Comparison of ENCODE assay signal across 9 mouse cellular contexts in genomic region chrX:48433527-48433899, GRCm38 (mm10). TPM values are rescaled to one million over a fixed set of nuclear protein-coding genes. Genes with fewer than 3 reads are reported as not detected.
A peak's percentile ranks its signal among the peaks of the same experiment; 100 is the strongest.
DNase-seq lines count a peak whose midpoint lies in the region; ATAC-seq and TF ChIP-seq lines count a peak whose summit lies in the region.
"Had no signal": no experiment of that assay in that cellular context is flagged by ENCODE, and none has a peak within 500 bp of the region (broad histone marks: within the 10 kb centered on the region; RNA-seq: fewer than 3 reads in every experiment).

No protein-coding gene starts in this region.

- no peak overlapping the region for H3K9ac ChIP-seq in ES-Bruce4 (ENCODE audit: low read depth, poor library complexity, severe bottlenecking)
- no peak overlapping the region for H3K9ac ChIP-seq in liver, embryonic 15.5 days
- H3K9ac ChIP-seq: hindbrain, embryonic 14.5 days; neural tube, embryonic 12.5 days had no signal

- TF ChIP-seq CTCF in ES-Bruce4 (IDR thresholded peaks at IDR 0.05; ENCODE audit: low read depth, low read length), result no peak
- no peak for TF ChIP-seq CTCF in spleen, adult 2 months (IDR thresholded peaks at IDR 0.05; ENCODE audit: extremely low read depth, insufficient read depth, insufficient read length, insufficient replicate concordance)

- H3K4me3 ChIP-seq in ES-Bruce4 (ENCODE audit: low read depth, low read length), result peak overlapping the region; percentile 40
- no peak overlapping the region; the same call in 1 of the 2 replicates for H3K4me3 ChIP-seq in brown adipose tissue, adult 24 weeks (ENCODE audit: insufficient read depth, low read depth, low read length)
- no peak overlapping the region for H3K4me3 ChIP-seq in liver, embryonic 15.5 days (replicated peaks)
- H3K4me3 ChIP-seq in spleen, adult 2 months (ENCODE audit: extremely low read depth, insufficient read depth, insufficient read length), result peak overlapping the region; percentile 71
- H3K4me3 ChIP-seq: neural tube, embryonic 12.5 days had no signal

- TF ChIP-seq POLR2A in ES-Bruce4 (IDR thresholded peaks at IDR 0.05; ENCODE audit: insufficient read depth, low read length), result no peak
- no peak for TF ChIP-seq POLR2A in spleen, adult 2 months (IDR thresholded peaks at IDR 0.05; ENCODE audit: low read depth, low read length)

- 23% methylated on average over 6 of the region's 6 CpGs for WGBS in liver, embryonic 15.5 days (ENCODE audit: insufficient replicate concordance)
- 27% methylated on average over 6 of the region's 6 CpGs for WGBS in spleen, adult 2 months

- no peaks in the 10 kb centered on the region for H3K36me3 ChIP-seq in ES-Bruce4 (ENCODE audit: control insufficient read depth, insufficient read depth, low read length, poor library complexity, severe bottlenecking)
- H3K36me3 ChIP-seq in liver, embryonic 15.5 days (replicated peaks), result no peaks in the 10 kb centered on the region
- no peaks in the 10 kb centered on the region for H3K36me3 ChIP-seq in spleen, adult 2 months (ENCODE audit: control insufficient read depth, insufficient read depth, low read length)
- H3K36me3 ChIP-seq: neural tube, embryonic 12.5 days had no signal

- intact Hi-C loops in gastrocnemius, postnatal 14 days (cut with DNase I; ENCODE audit: low total_unique reads), result no loop called here

- H3K27me3 ChIP-seq in ES-Bruce4 (ENCODE audit: control insufficient read depth, insufficient read depth, low read length, poor library complexity, severe bottlenecking), result no peaks in the 10 kb centered on the region
- H3K27me3 ChIP-seq in liver, embryonic 15.5 days, result no peaks in the 10 kb centered on the region
- H3K27me3 ChIP-seq in spleen, adult 2 months (ENCODE audit: control insufficient read depth, insufficient read depth, low read length), result no peaks in the 10 kb centered on the region
- H3K27me3 ChIP-seq: neural tube, embryonic 12.5 days had no signal

- peak overlapping the region; percentile 60 for H3K27ac ChIP-seq in ES-Bruce4 (ENCODE audit: insufficient read depth, low read length)
- peak overlapping the region; percentile 47 for H3K27ac ChIP-seq in brown adipose tissue, adult 24 weeks (replicated peaks; ENCODE audit: low read depth, low read length)
- peak overlapping the region; percentile 14; the same call in 1 of the 2 replicates for H3K27ac ChIP-seq in liver, embryonic 15.5 days (replicated peaks)
- H3K27ac ChIP-seq in spleen, adult 2 months (ENCODE audit: insufficient read depth, low read length), result peak overlapping the region; percentile 97
- H3K27ac ChIP-seq: hindbrain, embryonic 14.5 days; neural tube, embryonic 12.5 days had no signal

- H3K4me2 ChIP-seq in liver, embryonic 15.5 days, result 0 out of 2 replicates have a peak overlapping the region, but pooled peaks have one; percentile 10
- H3K4me2 ChIP-seq: hindbrain, embryonic 14.5 days; neural tube, embryonic 12.5 days had no signal

- ATAC-seq in liver, embryonic 15.5 days (ENCODE audit: insufficient read depth), result peak; percentile 53

- TF ChIP-seq EP300 in ES-Bruce4 (IDR thresholded peaks at IDR 0.05; ENCODE audit: insufficient read depth, low read depth, low read length), result no peak

- no peaks in the 10 kb centered on the region for H3K9me3 ChIP-seq in ES-Bruce4 (replicated peaks; ENCODE audit: control insufficient read depth, insufficient read depth, low read length, poor library complexity, severe bottlenecking)
- H3K9me3 ChIP-seq in liver, embryonic 15.5 days (replicated peaks), result no peaks in the 10 kb centered on the region
- H3K9me3 ChIP-seq: neural tube, embryonic 12.5 days had no signal

- DNase-seq in spleen, adult 2 months (ENCODE audit: low read depth in 1 of 2, low spot score in 2 of 2), result peak; percentile 50 to 88
- DNase-seq in frontal cortex, adult 2 months (ENCODE audit: extremely low spot score in 1 of 2, low spot score in 1 of 2), result no peak
- no peak for DNase-seq in layer of hippocampus, postnatal 14 days (ENCODE audit: low spot score in 2 of 2)
- DNase-seq in gastrocnemius, postnatal 14 days, result no peak

- H3K4me1 ChIP-seq in ES-Bruce4 (ENCODE audit: control insufficient read depth, insufficient read depth, low read length), result peaks cover 4% of the 10 kb centered on the region
- peaks cover 18% of the 10 kb centered on the region for H3K4me1 ChIP-seq in brown adipose tissue, adult 24 weeks (ENCODE audit: control insufficient read depth, insufficient read depth, insufficient read length, low read length)
- peaks cover 25% of the 10 kb centered on the region for H3K4me1 ChIP-seq in liver, embryonic 15.5 days (replicated peaks)
- peaks cover 31% of the 10 kb centered on the region for H3K4me1 ChIP-seq in spleen, adult 2 months (ENCODE audit: control insufficient read depth, insufficient read depth, insufficient read length)
- H3K4me1 ChIP-seq: neural tube, embryonic 12.5 days had no signal

RNA-seq across cellular contexts. Expression of gene Elf4, which starts 29.4 kb away (rescaled TPM):
- 5.6 and 6.1 TPM in 2 replicates for polyA plus RNA-seq in ES-Bruce4 (2011; ENCODE audit: insufficient read depth, insufficient read length, low read depth, missing spikeins)
- polyA plus RNA-seq in brown adipose tissue, adult 24 weeks (2012; ENCODE audit: insufficient read depth, insufficient read length, missing spikeins), result 1.9 and 2.6 TPM in 2 replicates
- polyA plus RNA-seq in liver, embryonic 15.5 days (2015; fragmentation: Nextera tagmentation; extraction: Ambion mirVana), result 2.3 and 2.4 TPM in 2 replicates
- 42.0 and 46.3 TPM in 2 replicates for polyA plus RNA-seq in spleen, adult 2 months (2012; rRNA removed)
- 0.84 and 1.0 TPM in 2 replicates for polyA plus RNA-seq in frontal cortex, adult 2 months (2012; rRNA removed)
- total RNA-seq in layer of hippocampus, postnatal 14 days (2021), result 1 to 10 TPM in 1 of 2 experiments, under 1 TPM in 1; 0.98 to 1.2 TPM
- total RNA-seq in gastrocnemius, postnatal 14 days (2021), result 1 to 10 TPM; 3.9 to 4.7 TPM

Comparison
In these comparisons a context has a peak if more than half of its experiments do, and no peak if none do; other contexts are left out.
1. H3K27ac ChIP-seq: peak in every context shown above with its lines; median percentile 97 in spleen, adult 2 months; 60 in ES-Bruce4; 47 in brown adipose tissue, adult 24 weeks; 14 in liver, embryonic 15.5 days.
2. H3K4me3 ChIP-seq: peak in ES-Bruce4 (single experiment) and spleen, adult 2 months (single experiment); none in brown adipose tissue, adult 24 weeks (single experiment) and liver, embryonic 15.5 days (single experiment).
3. DNase-seq: peak in spleen, adult 2 months (2 of 2); none in frontal cortex, adult 2 months (0 of 2), layer of hippocampus, postnatal 14 days (0 of 2) and gastrocnemius, postnatal 14 days (single experiment).